Mouse (Mus musculus): ENCODE measurements around the gene Sms. TPM values are rescaled to one million over a fixed set of nuclear protein-coding genes. Genes with fewer than 3 reads are reported as not detected.

Gene Sms
- total RNA-seq, 2 experiments from 2014 or later = 41.1 to 73.1 TPM

DNA sequence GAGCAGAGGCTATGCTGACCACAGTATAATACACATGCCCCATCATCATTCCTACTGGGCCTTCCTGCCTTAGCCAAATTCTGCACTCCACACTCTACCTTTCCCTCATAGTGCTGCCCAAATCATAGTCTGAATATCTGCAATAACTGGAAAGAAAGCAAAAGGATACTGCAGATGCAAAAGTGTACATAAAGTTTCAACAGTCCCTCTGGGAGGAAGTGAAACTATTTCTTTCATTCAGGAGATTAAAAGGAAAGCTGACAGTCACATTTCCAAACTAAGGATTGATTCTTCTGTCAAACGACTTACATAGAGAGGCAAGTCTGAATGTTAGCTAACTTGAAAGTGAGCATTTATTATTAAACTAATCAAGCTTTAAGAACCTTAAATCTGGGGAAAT is 26.1 kb downstream of the Sms start:
- ATAC-seq (replicated peaks; ENCODE audit: low FRiP score, low TSS enrichment, poor library complexity, severe bottlenecking) = no peak

DNA sequence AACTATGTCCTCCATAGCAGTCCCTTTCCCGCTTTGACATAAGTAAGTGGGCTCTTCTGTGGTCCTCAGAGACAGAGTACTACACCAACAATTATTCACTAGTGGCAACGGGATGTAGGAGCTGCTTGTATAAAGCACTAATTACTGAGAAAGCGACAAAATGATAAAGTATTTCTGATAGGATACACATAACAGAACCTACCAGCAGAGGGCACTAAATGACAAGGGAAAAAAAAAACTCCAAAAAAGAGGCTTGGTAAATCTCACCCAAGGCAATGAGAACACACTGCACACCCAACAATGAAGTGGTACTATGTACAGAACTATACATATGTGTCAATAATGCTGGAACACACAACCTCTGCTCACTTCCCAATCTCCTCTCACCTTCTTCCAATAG is 29.4 kb downstream of the Sms start:
- peak; percentile 47; the same call in 1 of the 2 replicates for ATAC-seq (replicated peaks; ENCODE audit: low FRiP score, low TSS enrichment, poor library complexity, severe bottlenecking)

DNA sequence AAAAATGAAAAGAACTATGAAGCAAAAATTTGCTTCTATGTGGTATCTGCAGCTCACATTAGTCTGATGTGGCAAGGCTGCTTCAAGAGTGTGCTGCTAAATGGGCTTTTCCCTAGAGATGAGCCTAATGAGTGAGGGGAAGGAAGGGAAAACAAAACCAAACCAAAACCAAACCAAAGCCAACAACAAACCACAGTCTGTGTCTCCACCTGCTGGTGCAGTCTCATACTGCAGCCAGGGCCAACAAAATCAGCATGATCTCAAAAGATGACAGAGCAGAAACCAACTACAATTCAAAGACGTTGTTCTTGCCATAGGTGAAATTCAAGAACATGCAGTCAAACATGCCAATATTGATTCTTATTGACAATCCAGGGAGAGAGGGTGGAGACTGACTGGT is 37.7 kb downstream of the Sms start:
- peak; percentile 79; the same call in 1 of the 2 replicates for ATAC-seq (replicated peaks; ENCODE audit: low FRiP score, low TSS enrichment, poor library complexity, severe bottlenecking)

DNA sequence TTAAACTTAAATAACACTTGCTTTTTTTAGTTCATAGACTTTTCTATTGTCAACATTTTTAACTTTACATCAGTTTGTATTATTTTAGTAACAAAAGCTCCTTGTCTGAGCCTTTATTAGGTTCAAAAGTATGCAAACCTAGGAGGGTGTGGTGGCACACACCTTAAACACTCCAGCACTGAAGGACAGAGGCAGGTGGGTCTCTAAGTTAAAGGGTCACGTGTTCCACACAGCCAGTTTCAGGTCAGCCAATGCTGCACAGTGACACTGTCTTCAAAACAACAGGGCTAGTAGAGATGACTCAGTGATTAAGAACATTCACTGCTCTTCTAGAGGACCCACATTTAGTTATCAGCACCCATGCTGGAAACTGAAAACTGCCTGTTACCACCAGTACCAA is 43.1 kb downstream of the Sms start:
- ATAC-seq (replicated peaks; ENCODE audit: low FRiP score, low TSS enrichment, poor library complexity, severe bottlenecking) = no peak

DNA sequence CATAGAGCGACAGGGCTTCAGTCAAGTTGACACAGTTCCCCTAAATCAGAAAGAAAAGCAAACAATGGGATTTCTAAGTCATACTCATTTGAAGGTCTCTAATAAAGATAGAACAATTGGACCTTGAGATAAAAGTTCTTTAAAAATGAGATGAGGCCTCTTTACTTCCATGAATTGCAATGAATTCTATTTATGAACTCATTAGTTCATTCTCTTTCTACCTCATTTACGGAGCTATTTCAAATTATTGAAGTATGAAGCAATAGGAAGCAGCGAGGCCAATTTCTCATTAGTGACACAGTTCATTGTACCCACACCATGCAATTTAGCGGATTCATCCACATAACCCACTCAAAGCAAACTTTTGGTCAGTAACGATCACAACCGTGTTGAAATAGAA is 44.7 kb downstream of the Sms start:
- ATAC-seq (replicated peaks; ENCODE audit: low FRiP score, low TSS enrichment, poor library complexity, severe bottlenecking) = no peak

GRCm38 (mm10) chrX:157434768-157435167 is 57.3 kb downstream of the Sms start:
- ATAC-seq (replicated peaks; ENCODE audit: low FRiP score, low TSS enrichment, poor library complexity, severe bottlenecking) = no peak

DNA sequence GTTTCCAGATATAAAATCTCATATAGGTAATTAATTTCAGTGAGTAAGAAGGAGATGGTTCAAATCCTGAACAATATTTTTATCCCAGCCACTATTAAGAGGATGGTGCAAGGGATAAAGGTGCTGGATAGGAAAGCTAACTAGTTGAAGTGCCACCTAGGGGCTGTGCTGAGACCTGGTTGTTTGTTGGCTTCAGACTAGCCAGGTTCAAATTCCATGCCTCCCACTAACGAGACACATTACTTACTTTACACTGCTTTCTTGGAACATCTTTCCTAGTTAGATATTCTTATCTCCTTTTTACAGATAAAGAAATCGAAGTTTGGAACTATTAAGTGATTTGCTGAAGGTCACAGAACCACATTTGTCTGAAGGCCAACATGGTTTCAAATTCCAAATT is 72.6 kb downstream of the Sms start:
- no peak for ATAC-seq (replicated peaks; ENCODE audit: low FRiP score, low TSS enrichment, poor library complexity, severe bottlenecking)

GRCm38 (mm10) chrX:157415212-157415611 is 76.9 kb downstream of the Sms start, which contains the start of gene Phex:
Gene Phex, minus strand, starts transcription at chrX:157415312.
- no peak for ATAC-seq (replicated peaks; ENCODE audit: low FRiP score, low TSS enrichment, poor library complexity, severe bottlenecking)

DNA sequence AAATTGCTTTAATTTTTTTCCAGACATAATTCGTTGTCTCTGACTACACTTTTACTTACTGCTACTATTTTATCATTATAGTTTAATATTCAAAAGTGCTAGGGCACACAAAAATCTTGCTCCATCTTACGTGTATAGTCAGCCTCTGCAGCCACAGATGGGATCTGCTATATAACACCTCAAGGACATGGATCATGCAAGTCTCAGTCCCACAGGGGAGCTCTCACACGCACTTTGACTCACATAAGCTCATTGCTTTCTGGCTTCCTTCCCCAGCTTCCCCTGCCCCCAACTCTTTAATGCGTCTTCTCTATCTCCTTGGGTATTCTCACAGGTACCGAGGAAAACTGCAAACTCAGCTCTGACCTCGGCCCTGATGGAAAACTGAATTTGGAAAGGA is 87.2 kb downstream of the Sms start:
- no peak for ATAC-seq (replicated peaks; ENCODE audit: low FRiP score, low TSS enrichment, poor library complexity, severe bottlenecking)

Other genes with a start within 250 kb of the Sms start
- gene Phex, start 77.0 kb downstream of the Sms start, total RNA-seq (2014; fragmentation: Nextera tagmentation) = 0.35 and 0.92 TPM in 2 replicates
- gene Phex, start 77.0 kb downstream of the Sms start, total RNA-seq (2017) = not detected in 2 replicates
- gene Yy2, start 76.7 kb upstream of the Sms start, total RNA-seq (2014; fragmentation: Nextera tagmentation) = 7.1 TPM in 1 of 2 replicates, not detected in the other
- gene Yy2, start 76.7 kb upstream of the Sms start, total RNA-seq (2017) = 1.9 and 5.2 TPM in 2 replicates
- 16.1 and 19.5 TPM in 2 replicates for gene Mbtps2, start 106.4 kb upstream of the Sms start, total RNA-seq (2014; fragmentation: Nextera tagmentation)
- gene Mbtps2, start 106.4 kb upstream of the Sms start, total RNA-seq (2017) = 9.6 and 11.6 TPM in 2 replicates
- gene Smpx, start 206.6 kb upstream of the Sms start, total RNA-seq (2014; fragmentation: Nextera tagmentation) = not detected in 2 replicates
- not detected in 2 replicates for gene Smpx, start 206.6 kb upstream of the Sms start, total RNA-seq (2017)